Mouse (Mus musculus) heart, embryonic 14.5 days (tissue): ENCODE results near the gene Olfr13. TPM values are rescaled to one million over a fixed set of nuclear protein-coding genes. Genes with fewer than 3 reads are reported as not detected.
"Not testable (repeated sequence)": the region's sequence is repeated elsewhere in the genome, so short reads cannot be mapped to it uniquely, and the experiment has no call there.

Experiments used
- ATAC-seq: fragments of 200-750 bp; cut with Nextera tagmentation; 2 replicates; pipeline ENCODE4 v1.8.0; 2017; ENCODE audit warnings: low read depth, moderate TSS enrichment; ENCODE audit not compliant: insufficient number of reproducible peaks, insufficient read depth, low FRiP score
- H3K27ac ChIP-seq, 2 experiments: fragments of 200-500 bp in 1 of 2; fragments of 300-500 bp in 1 of 2; sonication (generic) in 1 of 2; replicated peaks in 1 of 2; 2 replicates each; pipeline ENCODE4 v1.5.1; 2012 to 2014; ENCODE audit warnings: low read depth in 2 of 2, low read length in 2 of 2, control low read depth in 1 of 2, mild to moderate bottlenecking in 1 of 2, mixed read lengths in 1 of 2; ENCODE audit not compliant: control insufficient read depth in 1 of 2, insufficient read depth in 1 of 2
- H3K27me3 ChIP-seq: fragments of 300-500 bp; sonication (generic); 2 replicates; pipeline ENCODE4 v1.6.1; 2014; ENCODE audit warnings: mild to moderate bottlenecking, low read length, control low read depth; ENCODE audit not compliant: control insufficient read depth, insufficient read depth
- H3K36me3 ChIP-seq: fragments of 300-500 bp; sonication (generic); 2 replicates; pipeline ENCODE4 v1.6.1; 2014; ENCODE audit warnings: mild to moderate bottlenecking, control low read depth, low read length, mixed read lengths; ENCODE audit not compliant: control insufficient read depth, insufficient read depth
- H3K4me1 ChIP-seq, 2 experiments: fragments of 200-500 bp in 1 of 2; fragments of 300-500 bp in 1 of 2; sonication (generic) in 1 of 2; 2 replicates each; pipeline ENCODE4 v1.6.1; 2012 to 2014; ENCODE audit warnings: low read length in 2 of 2, control low read depth in 1 of 2, mixed read lengths in 1 of 2; ENCODE audit not compliant: control insufficient read depth in 2 of 2, insufficient read depth in 2 of 2
- H3K4me2 ChIP-seq: fragments of 300-500 bp; sonication (generic); 2 replicates; pipeline ENCODE4 v1.6.1; 2014; ENCODE audit warnings: mild to moderate bottlenecking, low read length
- H3K4me3 ChIP-seq, 2 experiments: fragments of 200-500 bp in 1 of 2; fragments of 300-500 bp in 1 of 2; sonication (generic) in 1 of 2; 2 replicates each; pipeline ENCODE4 v1.5.1; 2012 to 2014; ENCODE audit warnings: low read length in 2 of 2, mild to moderate bottlenecking in 2 of 2, control low read depth in 1 of 2, low read depth in 1 of 2, moderate library complexity in 1 of 2; ENCODE audit not compliant: control insufficient read depth in 1 of 2, insufficient read depth in 1 of 2
- H3K9ac ChIP-seq: fragments of 300-500 bp; sonication (generic); 2 replicates; pipeline ENCODE4 v1.6.1; 2014; ENCODE audit warnings: mild to moderate bottlenecking, low read length
- H3K9me3 ChIP-seq: fragments of 300-500 bp; sonication (generic); 2 replicates; pipeline ENCODE4 v1.6.1; 2016; ENCODE audit warnings: low read length, control low read depth; ENCODE audit not compliant: control insufficient read depth
- WGBS: fragments of 180-500 bp; shearing (Covaris S2); extraction: QIAGEN DNeasy Blood & Tissue Kit; methylation state at CpG from one replicate; pipeline ENCODE4 v1.1.7; 2014; 5-methylcytosine and 5-hydroxymethylcytosine counted together
- polyA plus RNA-seq: library from polyadenylated mRNA; unstranded; fragments of >200 nt; fragmentation: Nextera tagmentation; extraction: Ambion mirVana; gene quantifications from 2 replicates; pipeline ENCODE4 v1.2.1, GENCODE M21; 2014

The Olfr13 gene
- polyA plus RNA-seq: not detected in 2 replicates

DNA sequence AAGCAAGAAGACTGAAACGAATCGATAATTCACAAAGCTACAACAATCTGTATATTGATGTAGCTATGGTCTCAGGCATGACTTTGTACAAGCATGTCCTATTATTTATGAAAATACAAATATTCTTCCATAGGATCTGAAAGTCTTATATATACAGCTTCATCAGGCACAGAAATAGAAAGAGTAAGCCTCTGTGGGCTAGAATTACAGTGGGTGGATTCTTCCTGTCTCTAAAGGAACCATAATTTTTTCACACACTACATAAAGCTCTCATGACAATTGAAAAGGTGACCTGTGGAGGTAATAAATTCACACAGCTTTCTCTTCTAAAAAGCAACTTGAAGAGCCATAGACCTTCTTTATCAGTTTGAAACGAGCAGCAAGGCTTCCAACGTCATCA is at the start of gene Olfr13:
Gene Olfr13, plus strand, starts transcription at position 301 of the 400 bp plus-strand sequence.
- no peaks in the 10 kb centered on the region for H3K4me1 ChIP-seq
- no peak within 1 kb of the TSS for H3K4me2 ChIP-seq
- H3K27me3 ChIP-seq: no peaks in the 10 kb centered on the region
- H3K9ac ChIP-seq: no peak within 1 kb of the TSS
- 62% methylated on average over 4 of the region's 4 CpGs for WGBS
- no peak within 1 kb of the TSS for H3K27ac ChIP-seq
- no peak within 1 kb of the TSS for H3K4me3 ChIP-seq
- H3K36me3 ChIP-seq: no peaks in the 10 kb centered on the region
- ATAC-seq: no peak
- no peaks in the 10 kb centered on the region for H3K9me3 ChIP-seq

DNA sequence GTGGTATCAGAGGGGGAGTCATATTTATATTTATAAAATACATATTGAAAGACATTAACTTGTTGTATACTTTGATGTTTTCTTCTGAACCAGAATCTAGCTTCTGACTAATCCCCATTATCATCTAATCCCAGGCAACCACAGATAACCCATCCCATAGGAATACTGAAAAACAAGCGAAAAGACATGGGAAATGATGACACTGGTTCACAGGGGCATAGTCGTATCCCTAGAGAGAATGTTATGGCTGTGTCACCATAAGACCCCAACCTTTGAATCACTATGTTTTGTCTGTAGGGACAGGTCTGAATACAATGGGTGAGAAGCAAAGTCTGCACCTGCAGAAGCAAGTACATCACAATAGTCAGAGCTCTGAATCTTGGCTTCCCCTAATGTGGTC is 25.7 kb upstream of the Olfr13 start, which contains the start of gene Olfr237-ps1:
Gene Olfr237-ps1, plus strand, starts transcription at position 301 of the 400 bp plus-strand sequence.
- 73% methylated on average over 2 of the region's 2 CpGs for WGBS
- ATAC-seq, H3K9ac ChIP-seq, H3K4me1 ChIP-seq, H3K4me3 ChIP-seq, H3K27ac ChIP-seq, H3K36me3 ChIP-seq, H3K4me2 ChIP-seq, H3K27me3 ChIP-seq, H3K9me3 ChIP-seq: not testable (repeated sequence)

DNA sequence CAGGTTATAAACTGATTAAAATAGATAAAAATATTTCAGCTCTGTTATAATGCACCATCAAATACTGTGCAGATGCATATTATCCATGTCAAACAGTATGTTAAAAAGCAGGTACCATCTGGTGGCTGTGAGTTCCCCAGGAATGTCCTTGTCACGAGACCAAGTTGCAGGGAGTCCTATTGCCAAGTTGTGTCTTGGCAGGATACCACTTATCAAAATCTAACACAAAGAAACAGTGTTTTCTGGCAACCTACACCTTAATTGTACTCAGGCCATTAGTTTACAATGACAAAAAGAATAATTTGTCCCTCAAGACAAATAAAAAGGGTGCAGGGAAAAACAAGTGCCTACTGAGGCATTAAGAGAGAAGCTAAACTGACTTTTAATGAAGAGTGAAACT is 12.4 kb upstream of the Olfr13 start:
- Histone ChIP-seq H3K9me3 (no peaks in the 10 kb centered on the region), H3K27me3 (no peaks in the 10 kb centered on the region), H3K4me1 (no peaks in the 10 kb centered on the region), H3K4me3 (no peak overlapping the region), H3K9ac (no peak overlapping the region), H3K4me2 (no peak overlapping the region), H3K27ac (no peak overlapping the region), H3K36me3 (no peaks in the 10 kb centered on the region)
- 51% methylated on average over 1 of the region's 1 CpGs for WGBS
- ATAC-seq: no peak

DNA sequence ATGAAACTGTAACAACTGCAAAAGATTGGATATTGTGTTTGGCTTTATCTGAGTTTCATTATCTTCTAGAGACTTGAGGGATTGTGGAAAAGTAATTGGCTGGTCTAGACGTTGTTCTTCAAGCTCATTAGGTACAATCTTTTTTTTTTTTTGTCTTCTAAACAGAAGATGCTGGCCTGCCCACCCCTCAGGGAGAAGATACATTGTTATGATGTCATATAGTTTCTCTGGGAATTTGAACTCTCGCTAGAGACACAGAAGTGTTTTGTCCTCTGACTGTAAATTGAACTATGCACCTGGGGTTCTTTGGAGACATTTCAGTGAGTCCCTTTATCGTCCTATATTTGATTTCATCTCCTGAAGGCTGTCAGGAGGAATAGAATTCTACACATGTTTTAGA is 9.0 kb upstream of the Olfr13 start, which contains the start of gene Olfr437:
Gene Olfr437, plus strand, starts transcription at position 301 of the 400 bp plus-strand sequence.
- no peaks in the 10 kb centered on the region for H3K27me3 ChIP-seq
- no peak within 1 kb of the TSS for H3K9ac ChIP-seq
- 54% methylated on average over 3 of the region's 3 CpGs for WGBS
- H3K9me3 ChIP-seq: no peaks in the 10 kb centered on the region
- no peak for ATAC-seq
- H3K4me3 ChIP-seq: no peak within 1 kb of the TSS
- H3K4me1 ChIP-seq: no peaks in the 10 kb centered on the region
- H3K4me2 ChIP-seq: no peak within 1 kb of the TSS
- H3K36me3 ChIP-seq: no peaks in the 10 kb centered on the region
- H3K27ac ChIP-seq: no peak within 1 kb of the TSS

DNA sequence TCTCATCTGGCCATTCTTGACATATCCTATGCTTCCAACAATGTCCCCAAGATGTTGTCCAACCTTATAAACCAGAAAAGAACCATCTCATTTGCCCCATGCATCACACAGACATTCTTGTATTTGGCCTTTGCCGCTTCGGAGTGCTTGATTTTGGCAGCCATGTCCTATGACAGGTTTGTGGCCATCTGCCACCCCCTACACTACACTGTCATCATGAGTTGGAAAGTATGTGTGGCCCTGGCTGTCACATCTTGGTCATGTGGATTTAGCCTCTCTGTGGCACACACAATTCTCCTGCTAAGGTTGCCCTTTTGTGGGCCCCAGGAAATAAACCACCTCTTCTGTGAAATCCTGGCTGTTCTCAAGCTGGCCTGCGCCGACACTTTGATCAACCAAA is 4.7 kb upstream of the Olfr13 start:
- no peaks in the 10 kb centered on the region for H3K36me3 ChIP-seq
- no peaks in the 10 kb centered on the region for H3K27me3 ChIP-seq
- no peaks in the 10 kb centered on the region for H3K4me1 ChIP-seq
- H3K4me3 ChIP-seq: no peak overlapping the region
- H3K4me2 ChIP-seq: no peak overlapping the region
- H3K9me3 ChIP-seq: no peaks in the 10 kb centered on the region
- no peak overlapping the region for H3K27ac ChIP-seq
- H3K9ac ChIP-seq: no peak overlapping the region
- no peak for ATAC-seq
- 92% methylated on average over 4 of the region's 4 CpGs for WGBS

DNA sequence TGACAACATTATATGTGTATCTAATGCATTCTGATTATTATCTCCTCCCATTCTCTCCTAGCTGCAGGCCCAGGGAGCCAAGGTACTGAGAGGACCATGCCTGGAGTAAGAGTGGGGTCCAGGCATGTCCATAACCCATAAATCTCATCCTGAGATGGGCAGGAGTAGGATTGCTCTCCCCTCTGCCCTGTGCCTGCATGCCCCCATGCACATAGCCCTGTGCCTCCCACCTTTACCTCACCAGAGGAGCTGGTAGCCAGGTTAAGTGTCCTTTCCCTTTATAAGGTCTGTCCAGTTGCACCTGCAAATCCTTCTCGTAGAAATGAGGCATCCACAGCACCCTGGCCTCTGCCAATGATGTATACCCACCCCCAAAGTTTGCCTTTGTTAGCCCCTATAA is 6.2 kb downstream of the Olfr13 start:
- no peak overlapping the region for H3K9ac ChIP-seq
- WGBS: 54% methylated on average over 1 of the region's 1 CpGs
- no peaks in the 10 kb centered on the region for H3K9me3 ChIP-seq
- H3K36me3 ChIP-seq: no peaks in the 10 kb centered on the region
- no peak overlapping the region for H3K4me3 ChIP-seq
- H3K27ac ChIP-seq: no peak overlapping the region
- no peaks in the 10 kb centered on the region for H3K4me1 ChIP-seq
- H3K4me2 ChIP-seq: no peak overlapping the region
- no peak for ATAC-seq
- no peaks in the 10 kb centered on the region for H3K27me3 ChIP-seq

DNA sequence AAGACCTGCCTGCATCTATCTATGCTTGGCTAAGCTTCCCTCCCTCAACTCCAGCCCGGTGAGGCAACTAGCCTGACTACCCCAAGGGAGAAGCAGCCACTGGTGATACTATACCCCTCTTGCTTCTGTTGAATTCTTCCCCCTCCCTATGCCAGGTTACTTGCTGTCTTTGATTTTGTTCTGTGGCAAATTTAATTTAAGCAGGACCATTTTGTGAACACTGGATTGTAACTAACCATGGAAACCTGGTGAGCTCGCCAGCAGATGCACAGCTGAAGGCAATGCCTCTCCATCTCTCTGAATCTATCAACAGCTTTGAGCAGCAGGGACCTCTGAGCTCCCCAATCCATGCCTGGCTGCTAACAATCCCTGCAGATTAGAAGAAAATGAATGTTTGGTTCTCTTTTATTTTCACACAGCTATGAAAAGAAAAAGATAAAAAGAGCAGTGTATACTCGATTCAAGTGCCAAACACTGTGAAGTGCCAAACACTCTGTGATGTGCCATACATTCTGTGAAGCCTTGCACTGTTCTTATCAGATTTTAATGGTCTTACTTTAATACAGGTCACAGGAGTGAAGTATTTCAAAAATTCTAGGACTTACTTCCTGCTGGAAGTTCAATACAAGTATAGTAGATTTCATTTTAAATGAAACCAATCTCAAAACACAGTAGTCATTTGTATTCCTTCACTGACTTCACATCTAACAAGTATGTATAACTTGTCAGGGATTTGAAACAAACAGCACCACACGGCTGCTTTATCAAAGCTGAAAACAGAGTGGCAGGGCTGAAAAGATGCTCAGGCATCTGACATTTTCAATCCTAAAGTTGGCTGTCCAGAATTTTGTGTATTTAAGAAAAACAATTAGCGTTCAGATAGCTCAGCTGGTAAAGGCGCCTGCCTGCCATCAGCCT is 6.9 kb downstream of the Olfr13 start:
- Histone ChIP-seq H3K9ac (no peak overlapping the region), H3K4me3 (no peak overlapping the region), H3K27ac (no peak overlapping the region), H3K9me3 (no peaks in the 10 kb centered on the region), H3K4me2 (no peak overlapping the region), H3K27me3 (no peaks in the 10 kb centered on the region), H3K36me3 (no peaks in the 10 kb centered on the region), H3K4me1 (no peaks in the 10 kb centered on the region)
- 55% methylated on average over 6 of the region's 6 CpGs for WGBS
- ATAC-seq: no peak
